Mouse (Mus musculus): ENCODE measurements around the gene Lhx8.

- no peak for TF ChIP-seq CTCF (IDR thresholded peaks at IDR 0.05; ENCODE audit: low read depth, low read length)
- TF ChIP-seq POLR2A (IDR thresholded peaks at IDR 0.05; ENCODE audit: extremely low read depth, insufficient read depth, low read length): no peak
These were observed 73.1 kb downstream of the Lhx8 start for GRCm38 (mm10) chr3:154257312-154257711.

All from liver, adult 2 months (tissue).